Mouse (Mus musculus) bone marrow, adult 2 months (tissue): ENCODE measurements around the gene Gabrg2. TPM values are rescaled to one million over a fixed set of nuclear protein-coding genes. Genes with fewer than 3 reads are reported as not detected.

Experiments
- H3K27ac ChIP-seq: fragments of 200-500 bp; 2 replicates; pipeline ENCODE4 v1.5.1; 2012; ENCODE audit warnings: low read depth, mild to moderate bottlenecking, control low read depth, inconsistent platforms, low read length; ENCODE audit not compliant: control insufficient read depth, poor library complexity, insufficient read depth
- H3K4me1 ChIP-seq: fragments of 200-500 bp; 2 replicates; pipeline ENCODE4 v1.6.1; 2011; ENCODE audit warnings: low read length; ENCODE audit not compliant: control insufficient read depth, insufficient read depth
- H3K4me3 ChIP-seq: fragments of 200-500 bp; replicated peaks from 2 replicates; pipeline ENCODE3; 2011; ENCODE audit warnings: mild to moderate bottlenecking, low read depth, low read length, control low read depth; ENCODE audit not compliant: control insufficient read depth
- CTCF ChIP-seq: fragments of 200-500 bp; IDR thresholded peaks from 2 replicates; pipeline ENCODE4 v1.5.1; 2011; ENCODE audit warnings: low read length, control low read depth; ENCODE audit not compliant: control insufficient read depth, insufficient read depth
- POLR2A ChIP-seq: fragments of 200-500 bp; IDR thresholded peaks from 2 replicates; pipeline ENCODE4 v1.6.1; 2011; ENCODE audit warnings: low read depth, mild to moderate bottlenecking, control low read depth, low read length, borderline replicate concordance; ENCODE audit not compliant: control insufficient read depth
- WGBS: fragments of 180-500 bp; shearing (Covaris S2); methylation state at CpG from one replicate; pipeline ENCODE4 v1.1.7; 2018; 5-methylcytosine and 5-hydroxymethylcytosine counted together
- polyA plus RNA-seq: library from polyadenylated mRNA; stranded (reverse); fragments of >200 nt; gene quantifications from 2 replicates; pipeline ENCODE4 v1.2.4, GENCODE M21; 2011; ENCODE audit warnings: low replicate concordance; ENCODE audit not compliant: missing spikeins, insufficient read depth, insufficient read length

The Gabrg2 gene
- polyA plus RNA-seq, result not detected in 2 replicates

- 16% methylated on average over 20 of the region's 20 CpGs for WGBS
- H3K27ac ChIP-seq, result no peak within 1 kb of the TSS
- no peaks in the 10 kb centered on the region for H3K4me1 ChIP-seq
- H3K4me3 ChIP-seq, result no peak within 1 kb of the TSS
- TF ChIP-seq POLR2A (no peak), CTCF (no peak)
These were observed at the start of gene Gabrg2 for GRCm38 (mm10) chr11:42000190-42001098. Gene Gabrg2, minus strand, starts transcription at chr11:42000857.

GRCm38 (mm10) chr11:42048201-42048600 lies 47.5 kb upstream of the Gabrg2 start:
- Histone ChIP-seq H3K27ac (no peak overlapping the region), H3K4me1 (no peaks in the 10 kb centered on the region), H3K4me3 (no peak overlapping the region)
- TF ChIP-seq POLR2A, result no peak
- no peak for TF ChIP-seq CTCF

GRCm38 (mm10) chr11:41999468-41999881 lies 1.2 kb downstream of the Gabrg2 start:
- WGBS, result 4% methylated on average over 7 of the region's 7 CpGs
- H3K27ac ChIP-seq, result no peak overlapping the region
- no peak overlapping the region for H3K4me3 ChIP-seq
- TF ChIP-seq POLR2A (no peak), CTCF (no peak)
- no peaks in the 10 kb centered on the region for H3K4me1 ChIP-seq

DNA sequence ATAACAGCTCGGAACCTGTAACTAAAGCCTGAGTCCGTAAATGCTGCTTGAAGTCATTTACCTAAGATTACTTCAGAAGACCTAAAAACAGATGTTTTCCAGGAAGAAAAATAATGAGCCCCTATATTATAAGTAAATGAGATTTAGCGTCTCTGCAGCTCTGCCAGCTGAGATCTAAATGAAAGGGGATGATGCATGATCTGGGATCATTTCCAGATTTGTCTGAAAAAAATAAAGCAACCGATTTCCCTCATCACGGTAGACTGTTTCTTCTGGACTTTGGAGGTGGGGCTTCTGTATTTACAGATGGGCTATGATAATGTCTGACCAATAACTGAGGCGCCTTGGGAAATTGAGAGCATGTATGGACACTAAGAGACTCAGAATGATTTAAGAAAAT lies 20.5 kb downstream of the Gabrg2 start:
- WGBS, result 81% methylated on average over 6 of the region's 6 CpGs
- Histone ChIP-seq H3K4me3 (no peak overlapping the region), H3K27ac (no peak overlapping the region), H3K4me1 (no peaks in the 10 kb centered on the region)
- no peak for TF ChIP-seq CTCF
- TF ChIP-seq POLR2A, result no peak

GRCm38 (mm10) chr11:41968595-41968994 lies 32.1 kb downstream of the Gabrg2 start:
- no peak overlapping the region for H3K27ac ChIP-seq
- no peaks in the 10 kb centered on the region for H3K4me1 ChIP-seq
- H3K4me3 ChIP-seq, result no peak overlapping the region
- TF ChIP-seq POLR2A (no peak), CTCF (no peak)

DNA sequence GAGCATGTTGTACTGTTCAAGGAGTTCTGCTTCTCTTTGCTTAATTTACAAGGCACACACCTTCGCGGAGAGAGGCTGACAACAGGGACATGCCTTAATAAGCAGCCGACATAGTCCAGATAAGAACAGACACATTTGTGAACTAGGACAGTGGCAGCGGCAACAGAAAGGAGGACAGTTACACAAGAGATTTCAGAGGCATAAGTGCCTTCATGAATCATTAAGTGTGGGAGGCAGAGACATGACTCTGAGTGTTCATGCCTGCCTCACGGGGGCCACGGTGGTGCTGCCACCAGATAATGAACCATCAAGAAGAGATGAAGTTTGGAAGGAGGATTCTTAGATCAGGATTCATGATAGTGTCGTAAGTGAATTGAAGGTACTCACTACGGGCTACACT lies 38.0 kb downstream of the Gabrg2 start:
- H3K27ac ChIP-seq, result no peak overlapping the region
- no peaks in the 10 kb centered on the region for H3K4me1 ChIP-seq
- TF ChIP-seq POLR2A (no peak), CTCF (no peak)
- no peak overlapping the region for H3K4me3 ChIP-seq
- 82% methylated on average over 8 of the region's 8 CpGs for WGBS

GRCm38 (mm10) chr11:41953550-41953949 lies 47.1 kb downstream of the Gabrg2 start:
- WGBS, result 65% methylated on average over 2 of the region's 2 CpGs
- Histone ChIP-seq H3K4me1 (no peaks in the 10 kb centered on the region), H3K27ac (no peak overlapping the region), H3K4me3 (no peak overlapping the region)
- no peak for TF ChIP-seq POLR2A
- no peak for TF ChIP-seq CTCF

- Histone ChIP-seq H3K27ac (no peak overlapping the region), H3K4me1 (no peaks in the 10 kb centered on the region), H3K4me3 (no peak overlapping the region)
- 40% methylated on average over 3 of the region's 3 CpGs for WGBS
- TF ChIP-seq POLR2A (no peak), CTCF (no peak)
These were observed 48.8 kb downstream of the Gabrg2 start for GRCm38 (mm10) chr11:41951898-41952297.

- 79% methylated on average over 5 of the region's 5 CpGs for WGBS
- Histone ChIP-seq H3K27ac (no peak overlapping the region), H3K4me1 (no peaks in the 10 kb centered on the region), H3K4me3 (no peak overlapping the region)
- TF ChIP-seq POLR2A (no peak), CTCF (no peak)
These were observed 55.2 kb downstream of the Gabrg2 start for GRCm38 (mm10) chr11:41945471-41945870.
